Mouse (Mus musculus): ENCODE measurements around the gene Olfr549. TPM values are rescaled to one million over a fixed set of nuclear protein-coding genes. Genes with fewer than 3 reads are reported as not detected.

The Olfr549 gene
- polyA plus RNA-seq, 1 experiment = not detected

DNA sequence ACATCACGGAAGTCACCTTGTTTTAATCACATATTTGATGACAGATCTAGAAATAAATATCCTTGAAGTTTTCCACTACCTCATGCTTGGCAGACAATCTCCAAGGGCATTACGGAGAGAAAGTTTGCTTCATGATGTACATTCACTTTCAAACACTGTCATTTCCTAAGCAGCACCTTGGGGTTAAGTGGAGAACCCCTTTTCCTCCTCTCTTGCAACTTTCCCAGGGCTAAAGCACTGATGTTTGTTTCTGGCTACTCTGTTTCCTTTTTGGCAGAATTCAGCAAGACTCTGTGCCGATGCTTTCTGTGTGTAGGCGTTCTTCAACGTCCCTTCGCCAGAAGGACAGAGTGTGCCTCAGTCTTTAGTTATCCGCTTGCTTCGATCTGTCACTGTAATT is 21.5 kb downstream of the Olfr549 start, which contains the start of gene Olfr550:
Olfr550 (plus strand) TSS at position 301 of the 400 bp plus-strand sequence.
- Histone ChIP-seq H3K9me3 (replicated peaks; ENCODE audit: control insufficient read depth, insufficient read depth, low read length, poor library complexity, severe bottlenecking) (no peaks in the 10 kb centered on the region), H3K9ac (ENCODE audit: low read depth, poor library complexity, severe bottlenecking) (no peak within 1 kb of the TSS), H3K4me1 (ENCODE audit: control insufficient read depth, insufficient read depth, low read length) (no peaks in the 10 kb centered on the region), H3K27ac (ENCODE audit: insufficient read depth, low read length) (no peak within 1 kb of the TSS), H3K4me3 (ENCODE audit: low read depth, low read length) (no peak within 1 kb of the TSS), H3K27me3 (ENCODE audit: control insufficient read depth, insufficient read depth, low read length, poor library complexity, severe bottlenecking) (no peaks in the 10 kb centered on the region), H3K36me3 (ENCODE audit: control insufficient read depth, insufficient read depth, low read length, poor library complexity, severe bottlenecking) (no peaks in the 10 kb centered on the region)
- no peak for TF ChIP-seq CTCF (IDR thresholded peaks at IDR 0.05; ENCODE audit: low read depth, low read length)
- no peak for TF ChIP-seq EP300 (IDR thresholded peaks at IDR 0.05; ENCODE audit: insufficient read depth, low read depth, low read length)
- TF ChIP-seq POLR2A (IDR thresholded peaks at IDR 0.05; ENCODE audit: insufficient read depth, low read length) = no peak

DNA sequence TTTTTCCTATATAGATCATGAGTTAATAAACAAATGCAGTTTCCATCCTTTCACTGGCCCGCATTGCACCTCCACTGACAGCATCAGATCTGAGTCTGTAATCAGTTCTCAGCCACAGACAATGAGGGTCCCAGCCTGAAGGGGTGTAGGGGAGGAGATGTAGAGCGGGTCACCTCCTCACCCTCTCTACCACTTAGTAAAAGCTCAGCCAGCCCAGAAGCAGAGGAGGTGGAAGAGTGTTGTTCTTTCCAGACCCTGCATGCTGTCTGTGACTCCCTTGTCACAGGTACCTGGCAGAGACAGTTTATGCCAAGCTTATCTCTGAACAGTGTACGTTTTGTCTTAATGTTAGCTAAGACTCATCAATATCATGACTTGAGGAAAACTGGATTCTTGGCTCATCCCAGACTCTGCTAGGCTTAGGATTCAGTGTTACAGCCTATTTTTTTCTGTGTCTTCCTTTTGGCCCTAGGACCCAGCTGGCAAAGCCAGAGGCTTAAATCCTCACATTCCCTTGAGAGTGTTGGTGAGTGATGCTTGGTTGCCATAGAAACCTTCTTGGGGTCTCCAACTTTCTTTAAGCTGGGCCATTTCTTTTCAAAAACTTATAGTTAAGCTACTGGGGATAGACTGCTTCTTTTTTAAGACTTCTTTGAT is 23.6 kb downstream of the Olfr549 start:
- Histone ChIP-seq H3K27me3 (ENCODE audit: control insufficient read depth, insufficient read depth, low read length, poor library complexity, severe bottlenecking) (no peaks in the 10 kb centered on the region), H3K9ac (ENCODE audit: low read depth, poor library complexity, severe bottlenecking) (no peak overlapping the region), H3K27ac (ENCODE audit: insufficient read depth, low read length) (no peak overlapping the region), H3K4me1 (ENCODE audit: control insufficient read depth, insufficient read depth, low read length) (no peaks in the 10 kb centered on the region), H3K4me3 (ENCODE audit: low read depth, low read length) (no peak overlapping the region), H3K9me3 (replicated peaks; ENCODE audit: control insufficient read depth, insufficient read depth, low read length, poor library complexity, severe bottlenecking) (no peaks in the 10 kb centered on the region), H3K36me3 (ENCODE audit: control insufficient read depth, insufficient read depth, low read length, poor library complexity, severe bottlenecking) (no peaks in the 10 kb centered on the region)
- TF ChIP-seq EP300 (IDR thresholded peaks at IDR 0.05; ENCODE audit: insufficient read depth, low read depth, low read length) (no peak), CTCF (IDR thresholded peaks at IDR 0.05; ENCODE audit: low read depth, low read length) (no peak)

DNA sequence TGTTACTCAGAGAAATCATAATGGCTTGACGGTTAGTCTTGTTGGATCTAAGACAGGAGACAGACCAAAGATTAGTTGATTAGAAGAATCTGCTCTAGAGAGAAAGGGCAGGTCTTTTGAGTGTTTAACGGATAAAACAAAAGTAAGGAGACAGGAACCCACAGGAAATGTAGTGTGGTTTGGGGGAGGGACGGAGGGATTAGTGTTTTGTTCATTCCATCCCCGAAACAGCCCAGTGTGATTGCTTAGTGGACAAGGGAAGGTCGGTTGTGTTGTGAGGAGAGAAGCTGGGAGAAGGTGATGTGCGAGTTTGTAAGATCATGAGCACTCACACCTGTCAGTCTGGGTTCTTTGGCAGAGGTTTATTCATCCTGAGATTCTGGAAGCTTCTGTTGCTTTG is 26.3 kb downstream of the Olfr549 start:
- H3K4me1 ChIP-seq (ENCODE audit: control insufficient read depth, insufficient read depth, low read length) = no peaks in the 10 kb centered on the region
- TF ChIP-seq EP300 (IDR thresholded peaks at IDR 0.05; ENCODE audit: insufficient read depth, low read depth, low read length) (no peak), CTCF (IDR thresholded peaks at IDR 0.05; ENCODE audit: low read depth, low read length) (no peak), POLR2A (IDR thresholded peaks at IDR 0.05; ENCODE audit: insufficient read depth, low read length) (no peak)
- no peaks in the 10 kb centered on the region for H3K9me3 ChIP-seq (replicated peaks; ENCODE audit: control insufficient read depth, insufficient read depth, low read length, poor library complexity, severe bottlenecking)
- H3K4me3 ChIP-seq (ENCODE audit: low read depth, low read length) = no peak overlapping the region
- H3K27me3 ChIP-seq (ENCODE audit: control insufficient read depth, insufficient read depth, low read length, poor library complexity, severe bottlenecking) = no peaks in the 10 kb centered on the region
- no peak overlapping the region for H3K27ac ChIP-seq (ENCODE audit: insufficient read depth, low read length)
- no peak overlapping the region for H3K9ac ChIP-seq (ENCODE audit: low read depth, poor library complexity, severe bottlenecking)
- no peaks in the 10 kb centered on the region for H3K36me3 ChIP-seq (ENCODE audit: control insufficient read depth, insufficient read depth, low read length, poor library complexity, severe bottlenecking)

DNA sequence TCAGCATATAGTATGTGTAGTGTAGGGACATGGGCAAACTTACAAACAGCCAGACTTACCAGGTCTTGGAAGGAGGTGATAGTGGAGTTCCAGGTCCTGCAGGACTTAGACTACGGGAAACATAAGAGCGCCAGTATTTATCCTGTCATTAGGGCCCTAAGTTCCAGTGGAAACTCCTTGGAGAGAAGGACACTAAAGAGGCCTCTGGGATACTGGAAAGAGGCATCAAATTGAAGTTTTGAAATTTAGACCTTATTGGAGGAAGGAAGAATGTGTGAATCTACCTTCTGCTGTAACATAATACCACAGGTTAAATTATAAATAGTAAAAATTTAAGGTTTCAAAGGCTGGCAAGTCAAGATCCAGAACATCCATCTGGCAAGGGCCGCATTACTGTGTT is 42.1 kb downstream of the Olfr549 start, which contains the start of gene Olfr551:
Olfr551 (minus strand) TSS at position 101 of the 400 bp plus-strand sequence.
- Histone ChIP-seq H3K27ac (ENCODE audit: insufficient read depth, low read length) (no peak within 1 kb of the TSS), H3K9ac (ENCODE audit: low read depth, poor library complexity, severe bottlenecking) (no peak within 1 kb of the TSS), H3K4me1 (ENCODE audit: control insufficient read depth, insufficient read depth, low read length) (no peaks in the 10 kb centered on the region), H3K36me3 (ENCODE audit: control insufficient read depth, insufficient read depth, low read length, poor library complexity, severe bottlenecking) (no peaks in the 10 kb centered on the region), H3K27me3 (ENCODE audit: control insufficient read depth, insufficient read depth, low read length, poor library complexity, severe bottlenecking) (no peaks in the 10 kb centered on the region), H3K4me3 (ENCODE audit: low read depth, low read length) (no peak within 1 kb of the TSS), H3K9me3 (replicated peaks; ENCODE audit: control insufficient read depth, insufficient read depth, low read length, poor library complexity, severe bottlenecking) (no peaks in the 10 kb centered on the region)
- TF ChIP-seq POLR2A (IDR thresholded peaks at IDR 0.05; ENCODE audit: insufficient read depth, low read length) = no peak
- no peak for TF ChIP-seq CTCF (IDR thresholded peaks at IDR 0.05; ENCODE audit: low read depth, low read length)
- TF ChIP-seq EP300 (IDR thresholded peaks at IDR 0.05; ENCODE audit: insufficient read depth, low read depth, low read length) = no peak

DNA sequence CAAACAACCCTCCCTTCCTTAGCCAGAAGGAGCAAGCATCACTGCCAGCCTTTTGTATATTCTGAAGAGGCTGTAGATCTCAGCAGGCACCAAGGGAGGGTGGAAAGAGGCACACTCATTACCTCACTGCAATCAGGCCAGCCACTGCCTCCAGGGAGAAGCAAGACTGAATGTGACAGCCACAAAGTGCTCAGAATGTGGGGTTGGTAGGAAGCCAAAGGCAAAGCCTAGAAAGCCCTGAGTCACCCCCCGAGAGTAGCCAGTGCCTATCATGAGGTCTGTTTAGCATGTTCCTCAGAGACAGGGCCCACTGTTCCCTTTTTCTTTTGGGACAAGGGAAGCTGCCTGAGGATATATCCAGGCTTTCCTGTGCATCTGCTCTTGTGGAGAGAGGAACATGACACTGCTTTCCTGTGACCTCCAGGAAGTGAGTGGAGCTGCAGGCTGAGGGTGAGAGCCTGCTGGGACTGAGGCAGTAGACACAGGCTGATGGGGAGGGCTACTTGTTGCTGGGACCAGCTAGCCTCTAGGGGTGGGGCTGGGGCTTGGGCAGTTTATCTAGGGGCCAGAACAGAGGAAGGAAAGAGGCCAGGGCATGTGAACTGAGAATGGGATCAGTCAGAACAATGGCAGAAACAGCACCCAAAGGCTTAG is 47.8 kb downstream of the Olfr549 start, which contains the start of gene Olfr552:
Olfr552 (plus strand) TSS at position 393 of the 654 bp plus-strand sequence.
- no peak within 1 kb of the TSS for H3K4me3 ChIP-seq (ENCODE audit: low read depth, low read length)
- H3K27ac ChIP-seq (ENCODE audit: insufficient read depth, low read length) = no peak within 1 kb of the TSS
- TF ChIP-seq EP300 (IDR thresholded peaks at IDR 0.05; ENCODE audit: insufficient read depth, low read depth, low read length) = no peak
- H3K9me3 ChIP-seq (replicated peaks; ENCODE audit: control insufficient read depth, insufficient read depth, low read length, poor library complexity, severe bottlenecking) = no peaks in the 10 kb centered on the region
- no peaks in the 10 kb centered on the region for H3K27me3 ChIP-seq (ENCODE audit: control insufficient read depth, insufficient read depth, low read length, poor library complexity, severe bottlenecking)
- H3K9ac ChIP-seq (ENCODE audit: low read depth, poor library complexity, severe bottlenecking) = no peak within 1 kb of the TSS
- H3K36me3 ChIP-seq (ENCODE audit: control insufficient read depth, insufficient read depth, low read length, poor library complexity, severe bottlenecking) = no peaks in the 10 kb centered on the region
- no peaks in the 10 kb centered on the region for H3K4me1 ChIP-seq (ENCODE audit: control insufficient read depth, insufficient read depth, low read length)

Other genes with a start within 250 kb of the Olfr549 start
- gene Rrm1, start 108.2 kb upstream of the Olfr549 start, polyA plus RNA-seq (2011; ENCODE audit: insufficient read depth, insufficient read length, low read depth, missing spikeins) = 157 and 167 TPM in 2 replicates
- not detected in 2 replicates for gene Olfr543, start 68.2 kb upstream of the Olfr549 start, polyA plus RNA-seq (2011; ENCODE audit: insufficient read depth, insufficient read length, low read depth, missing spikeins)
- not detected in 2 replicates for gene Olfr544, start 61.6 kb upstream of the Olfr549 start, polyA plus RNA-seq (2011; ENCODE audit: insufficient read depth, insufficient read length, low read depth, missing spikeins)
- not detected in 2 replicates for gene Olfr545, start 50.3 kb upstream of the Olfr549 start, polyA plus RNA-seq (2011; ENCODE audit: insufficient read depth, insufficient read length, low read depth, missing spikeins)
- not detected in 2 replicates for gene Olfr547, start 15.1 kb upstream of the Olfr549 start, polyA plus RNA-seq (2011; ENCODE audit: insufficient read depth, insufficient read length, low read depth, missing spikeins)
- not detected in 2 replicates for gene Olfr548-ps1, start 9.0 kb upstream of the Olfr549 start, polyA plus RNA-seq (2011; ENCODE audit: insufficient read depth, insufficient read length, low read depth, missing spikeins)
- 8.6 and 9.9 TPM in 2 replicates for gene Trim21, start 15.6 kb downstream of the Olfr549 start, polyA plus RNA-seq (2011; ENCODE audit: insufficient read depth, insufficient read length, low read depth, missing spikeins)
- gene Olfr550, start 21.6 kb downstream of the Olfr549 start, polyA plus RNA-seq (2011; ENCODE audit: insufficient read depth, insufficient read length, low read depth, missing spikeins) = not detected in 2 replicates
- gene Olfr551, start 42.0 kb downstream of the Olfr549 start, polyA plus RNA-seq (2011; ENCODE audit: insufficient read depth, insufficient read length, low read depth, missing spikeins) = not detected in 2 replicates
- gene Olfr552, start 47.9 kb downstream of the Olfr549 start, polyA plus RNA-seq (2011; ENCODE audit: insufficient read depth, insufficient read length, low read depth, missing spikeins) = not detected in 2 replicates
- gene Olfr553, start 68.3 kb downstream of the Olfr549 start, polyA plus RNA-seq (2011; ENCODE audit: insufficient read depth, insufficient read length, low read depth, missing spikeins) = not detected in 2 replicates
- gene Olfr554, start 88.6 kb downstream of the Olfr549 start, polyA plus RNA-seq (2011; ENCODE audit: insufficient read depth, insufficient read length, low read depth, missing spikeins) = not detected in 2 replicates
- gene Olfr555, start 109.0 kb downstream of the Olfr549 start, polyA plus RNA-seq (2011; ENCODE audit: insufficient read depth, insufficient read length, low read depth, missing spikeins) = not detected in 2 replicates
- gene Olfr556, start 115.0 kb downstream of the Olfr549 start, polyA plus RNA-seq (2011; ENCODE audit: insufficient read depth, insufficient read length, low read depth, missing spikeins) = not detected in 2 replicates
- gene Trim68, start 137.5 kb downstream of the Olfr549 start, polyA plus RNA-seq (2011; ENCODE audit: insufficient read depth, insufficient read length, low read depth, missing spikeins) = 7.6 and 9.9 TPM in 2 replicates
- not detected in 2 replicates for gene Olfr557, start 146.0 kb downstream of the Olfr549 start, polyA plus RNA-seq (2011; ENCODE audit: insufficient read depth, insufficient read length, low read depth, missing spikeins)
- not detected in 2 replicates for gene Olfr558, start 152.3 kb downstream of the Olfr549 start, polyA plus RNA-seq (2011; ENCODE audit: insufficient read depth, insufficient read length, low read depth, missing spikeins)
- not detected in 2 replicates for gene Olfr33, start 169.2 kb downstream of the Olfr549 start, polyA plus RNA-seq (2011; ENCODE audit: insufficient read depth, insufficient read length, low read depth, missing spikeins)
- gene Olfr559, start 177.6 kb downstream of the Olfr549 start, polyA plus RNA-seq (2011; ENCODE audit: insufficient read depth, insufficient read length, low read depth, missing spikeins) = not detected in 2 replicates
- not detected in 2 replicates for gene Olfr560, start 209.5 kb downstream of the Olfr549 start, polyA plus RNA-seq (2011; ENCODE audit: insufficient read depth, insufficient read length, low read depth, missing spikeins)
- not detected in 2 replicates for gene Olfr78, start 209.6 kb downstream of the Olfr549 start, polyA plus RNA-seq (2011; ENCODE audit: insufficient read depth, insufficient read length, low read depth, missing spikeins)
- not detected in 2 replicates for gene Olfr561, start 221.4 kb downstream of the Olfr549 start, polyA plus RNA-seq (2011; ENCODE audit: insufficient read depth, insufficient read length, low read depth, missing spikeins)